Mouse (Mus musculus) embryo, embryonic 11.5 days (tissue): ENCODE measurements at regions not wholly inside any gene's neighbourhood (a gene's known extent, or its start where the extent isn't known, plus 50 kb on each side); places are given as distances from the start of the nearest gene placed in this dataset.
A peak's percentile ranks its signal among the peaks of the same experiment; 100 is the strongest.
"Not testable (repeated sequence)": the region's sequence is repeated elsewhere in the genome, so short reads cannot be mapped to it uniquely, and the experiment has no call there.

Experiments used
- DNase-seq: peaks from one replicate; pipeline ENCODE4 v3.0.0-alpha.2; 2012; ENCODE audit warnings: low read depth, low spot score

- no peak for DNase-seq
These were observed 79.0 kb downstream of the Casp12 start for GRCm38 (mm10) chr9:5424236-5424635.

GRCm38 (mm10) chr9:5448180-5448579, 103.0 kb downstream of the Casp12 start:
- no peak for DNase-seq

- no peak for DNase-seq
These were observed 111.4 kb downstream of the Casp12 start for GRCm38 (mm10) chr9:5456606-5457005.

- DNase-seq = no peak
These were observed 126.8 kb downstream of the Casp12 start for GRCm38 (mm10) chr9:5472012-5472411.

- no peak for DNase-seq
These were observed 129.0 kb downstream of the Casp12 start for GRCm38 (mm10) chr9:5474271-5474670.

GRCm38 (mm10) chr9:5485258-5485657, 140.0 kb downstream of the Casp12 start:
- no peak for DNase-seq

GRCm38 (mm10) chr9:5496837-5497236, 151.6 kb downstream of the Casp12 start:
- no peak for DNase-seq

GRCm38 (mm10) chr9:5498306-5498705, 153.1 kb downstream of the Casp12 start:
- DNase-seq = no peak

GRCm38 (mm10) chr9:5525762-5526360, 180.6 kb downstream of the Casp12 start:
- DNase-seq = no peak

GRCm38 (mm10) chr9:5542604-5543003, 197.4 kb downstream of the Casp12 start:
- no peak for DNase-seq

GRCm38 (mm10) chr9:5575072-5575471, 229.8 kb downstream of the Casp12 start:
- no peak for DNase-seq

GRCm38 (mm10) chr9:5578168-5578567, 232.9 kb downstream of the Casp12 start:
- not testable (repeated sequence) for DNase-seq

- DNase-seq = no peak
These were observed 250.8 kb downstream of the Casp12 start for GRCm38 (mm10) chr9:5595891-5596635.

GRCm38 (mm10) chr9:5604019-5604418, 258.8 kb downstream of the Casp12 start:
- DNase-seq = no peak

GRCm38 (mm10) chr9:5605015-5605414, 259.8 kb downstream of the Casp12 start:
- no peak for DNase-seq

GRCm38 (mm10) chr9:5616725-5617124, 271.5 kb downstream of the Casp12 start:
- DNase-seq = no peak

GRCm38 (mm10) chr9:5623396-5623795, 278.2 kb downstream of the Casp12 start:
- DNase-seq = no peak

- no peak for DNase-seq
These were observed 282.3 kb downstream of the Casp12 start for GRCm38 (mm10) chr9:5627521-5627920.

GRCm38 (mm10) chr9:5634461-5634953, 289.3 kb downstream of the Casp12 start:
- DNase-seq = no peak

- peak; percentile 23 for DNase-seq
These were observed 289.7 kb downstream of the Casp12 start for GRCm38 (mm10) chr9:5634969-5635368.

- DNase-seq = no peak
These were observed 318.7 kb downstream of the Casp12 start for GRCm38 (mm10) chr9:5663886-5664285.

GRCm38 (mm10) chr9:5673551-5673950, 328.3 kb downstream of the Casp12 start:
- DNase-seq = no peak

- DNase-seq = no peak
These were observed 363.3 kb downstream of the Casp12 start for GRCm38 (mm10) chr9:5708482-5708881.
